Mouse (Mus musculus) brown adipose tissue, adult 24 weeks (tissue): ENCODE data around the gene Trim69. TPM values are rescaled to one million over a fixed set of nuclear protein-coding genes. Genes with fewer than 3 reads are reported as not detected.

ENCODE experiments used
- H3K27ac ChIP-seq: fragments of 200-500 bp; replicated peaks from 2 replicates; pipeline ENCODE4 v1.5.1; 2012; ENCODE audit warnings: low read depth, mild to moderate bottlenecking, low read length
- H3K4me1 ChIP-seq: fragments of 200-500 bp; 2 replicates; pipeline ENCODE4 v1.6.1; 2012; ENCODE audit warnings: low read length, mixed read lengths; ENCODE audit not compliant: control insufficient read depth, insufficient read depth, insufficient read length
- H3K4me3 ChIP-seq: fragments of 200-500 bp; 2 replicates; pipeline ENCODE4 v1.5.1; 2012; ENCODE audit warnings: low read depth, mild to moderate bottlenecking, low read length, moderate library complexity; ENCODE audit not compliant: insufficient read depth
- polyA plus RNA-seq: library from polyadenylated mRNA; stranded (reverse); fragments of >200 nt; gene quantifications from 2 replicates; pipeline ENCODE4 v1.2.4, GENCODE M21; 2012; ENCODE audit not compliant: missing spikeins, insufficient read depth, insufficient read length

Trim69 gene
- polyA plus RNA-seq, 1 experiment = not detected

DNA sequence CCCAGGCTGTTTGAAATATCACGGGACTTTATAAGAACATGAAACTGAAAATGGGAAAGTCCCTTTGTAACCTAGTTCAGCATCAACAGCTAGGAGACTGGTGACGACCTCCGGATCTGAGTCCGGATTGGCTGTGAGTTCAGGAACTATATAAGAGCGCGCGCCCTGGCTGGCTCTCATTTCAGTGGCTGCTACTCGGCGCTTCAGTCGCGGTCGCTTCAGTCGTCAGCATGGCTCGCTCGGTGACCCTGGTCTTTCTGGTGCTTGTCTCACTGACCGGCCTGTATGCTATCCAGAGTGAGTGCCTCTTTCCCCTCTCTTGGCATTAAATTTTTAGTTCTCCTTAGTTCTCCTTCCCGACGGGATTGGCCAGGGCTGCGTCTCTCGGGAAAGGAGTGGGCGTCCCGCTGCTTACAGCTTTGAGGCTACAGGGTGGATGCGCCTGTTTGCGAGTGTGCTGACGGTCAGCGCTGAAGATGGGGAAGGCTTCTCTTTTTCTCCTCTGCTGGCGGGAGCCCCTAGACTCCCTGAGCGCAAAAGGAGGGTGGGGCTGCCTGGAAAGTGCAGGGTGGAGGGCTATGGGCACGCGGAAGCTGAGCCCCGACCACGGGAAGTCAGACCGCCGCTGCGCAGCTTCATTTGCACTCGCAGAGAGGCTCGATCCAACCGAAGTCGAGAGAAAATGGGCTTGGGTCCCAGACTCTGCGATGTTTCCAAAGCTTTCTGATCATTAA, 12.8 kb upstream of the Trim69 start, which contains the start of gene B2m:
B2m (plus strand) TSS at position 179 of the 734 bp plus-strand sequence.
- peak within 1 kb of the TSS; percentile 86 for H3K4me3 ChIP-seq
- peaks cover 11% of the 10 kb centered on the region for H3K4me1 ChIP-seq
- H3K27ac ChIP-seq = peak within 1 kb of the TSS; percentile 96

DNA sequence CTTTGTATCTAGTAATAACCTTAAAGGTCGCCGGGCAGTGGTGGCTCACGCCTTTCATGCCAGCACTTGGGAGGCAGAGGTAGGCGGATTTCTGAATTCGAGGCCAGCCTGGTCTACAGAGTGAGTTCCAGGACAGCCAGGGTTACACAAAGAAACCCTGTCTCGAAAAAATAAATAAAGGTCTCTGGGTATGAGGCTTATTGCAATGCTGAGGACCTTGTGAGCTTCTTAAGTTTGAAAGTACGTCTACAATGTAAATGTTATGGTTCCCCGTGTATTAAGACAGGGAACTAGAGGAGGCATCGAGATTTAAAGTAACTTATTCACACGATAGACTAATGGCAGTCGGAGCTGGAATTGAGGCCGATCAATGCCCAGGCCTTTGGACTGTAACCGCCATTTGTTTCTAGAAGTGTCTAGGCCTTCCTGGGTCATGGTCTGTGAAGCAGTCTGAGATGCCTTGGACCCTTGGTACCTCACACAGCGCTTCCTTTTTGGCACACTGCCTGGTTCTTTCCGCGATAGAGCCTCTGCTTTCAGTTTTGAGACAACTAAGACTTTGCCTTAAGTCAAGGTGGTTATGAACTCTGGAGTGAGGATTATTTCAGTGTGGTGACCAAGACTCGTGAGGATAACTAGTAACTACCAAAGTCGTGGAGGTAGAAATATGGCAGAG, 12.1 kb upstream of the Trim69 start:
- H3K4me3 ChIP-seq = peak overlapping the region; percentile 86
- H3K4me1 ChIP-seq = peaks cover 9% of the 10 kb centered on the region
- peak overlapping the region; percentile 96 for H3K27ac ChIP-seq

DNA sequence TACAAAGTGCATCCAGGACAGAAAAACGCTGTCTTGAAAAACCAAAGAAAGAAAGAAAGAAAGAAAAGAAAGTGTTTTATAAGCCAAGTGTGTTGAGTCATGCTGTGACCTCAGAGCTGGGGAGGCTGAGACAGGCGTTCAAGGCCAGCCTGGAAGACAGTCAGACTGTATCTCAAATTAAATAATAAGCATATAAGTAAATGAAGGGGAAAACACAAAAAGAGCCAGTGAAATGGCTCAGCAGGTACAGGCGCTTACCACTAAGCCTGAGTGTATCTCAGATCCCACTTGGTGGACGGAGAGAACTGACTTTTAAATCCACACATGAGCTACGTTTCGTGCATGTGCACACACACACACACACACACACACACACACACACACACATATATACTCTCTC, 11.2 kb upstream of the Trim69 start:
- H3K4me3 ChIP-seq = peak overlapping the region; percentile 86

DNA sequence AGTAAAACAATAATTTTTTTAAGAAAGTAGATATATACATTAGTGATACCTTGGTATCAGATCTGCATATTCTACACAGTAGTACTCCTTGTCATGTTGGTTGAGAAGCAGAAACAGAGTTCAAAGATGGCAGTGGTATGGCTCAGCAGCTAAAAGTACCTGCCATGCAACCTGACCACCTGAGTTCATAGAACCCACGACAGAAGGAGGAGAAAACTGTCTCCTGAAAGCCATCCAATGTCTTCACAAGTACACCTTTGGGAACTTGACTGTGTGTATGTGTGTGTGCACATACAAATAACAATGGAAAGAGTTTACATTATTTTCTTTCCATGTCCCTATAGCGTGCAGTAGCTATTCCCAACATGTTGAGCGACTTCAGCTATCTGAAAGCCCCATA, 10.8 kb upstream of the Trim69 start:
- Histone ChIP-seq H3K27ac (no peak overlapping the region), H3K4me3 (peak overlapping the region; percentile 86), H3K4me1 (peaks cover 9% of the 10 kb centered on the region)

More for the DNA sequence above, 11.2 kb upstream of the Trim69 start:
- Histone ChIP-seq H3K4me1 (peaks cover 9% of the 10 kb centered on the region), H3K27ac (0 out of 2 replicates have a peak overlapping the region, but pooled peaks have one; percentile 96)

DNA sequence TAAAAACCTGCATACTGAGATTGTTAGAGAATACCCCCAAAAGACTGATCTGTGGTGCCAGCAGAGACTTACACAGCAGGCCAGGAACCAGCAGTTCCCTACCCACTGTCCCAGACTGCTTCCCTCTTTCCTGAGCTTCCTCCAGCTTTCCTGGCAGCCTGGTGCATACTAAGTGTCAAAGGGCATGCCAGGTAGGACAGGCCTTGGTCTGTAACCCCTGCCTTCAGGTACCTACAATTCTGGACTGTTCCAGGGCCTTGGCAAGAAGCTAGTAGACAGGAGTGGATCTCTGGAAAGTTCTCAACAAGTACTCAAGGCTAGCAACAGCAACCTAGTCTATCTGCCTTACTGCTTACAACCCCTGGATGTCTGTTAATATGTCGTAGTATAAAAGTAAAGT, 9.3 kb upstream of the Trim69 start:
- Histone ChIP-seq H3K4me1 (peaks cover 9% of the 10 kb centered on the region), H3K27ac (no peak overlapping the region), H3K4me3 (peak overlapping the region; percentile 86)

DNA sequence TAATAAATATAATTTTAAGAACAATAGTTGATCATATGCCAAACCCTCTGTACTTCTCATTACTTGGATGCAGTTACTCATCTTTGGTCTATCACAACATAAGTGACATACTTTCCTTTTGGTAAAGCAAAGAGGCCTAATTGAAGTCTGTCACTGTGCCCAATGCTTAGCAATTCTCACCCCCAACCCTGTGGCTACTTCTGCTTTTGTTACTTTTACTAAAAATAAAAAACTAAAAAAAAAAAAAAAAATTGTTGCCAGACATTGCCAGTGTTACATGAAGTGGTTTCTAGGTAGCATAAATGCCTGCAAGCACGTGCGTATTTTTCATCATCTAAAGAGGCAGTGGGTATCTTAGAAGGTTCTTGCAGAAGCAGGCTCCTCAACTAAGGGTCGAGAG, 7.7 kb upstream of the Trim69 start:
- H3K4me1 ChIP-seq = peaks cover 6% of the 10 kb centered on the region
- H3K27ac ChIP-seq = no peak overlapping the region

DNA sequence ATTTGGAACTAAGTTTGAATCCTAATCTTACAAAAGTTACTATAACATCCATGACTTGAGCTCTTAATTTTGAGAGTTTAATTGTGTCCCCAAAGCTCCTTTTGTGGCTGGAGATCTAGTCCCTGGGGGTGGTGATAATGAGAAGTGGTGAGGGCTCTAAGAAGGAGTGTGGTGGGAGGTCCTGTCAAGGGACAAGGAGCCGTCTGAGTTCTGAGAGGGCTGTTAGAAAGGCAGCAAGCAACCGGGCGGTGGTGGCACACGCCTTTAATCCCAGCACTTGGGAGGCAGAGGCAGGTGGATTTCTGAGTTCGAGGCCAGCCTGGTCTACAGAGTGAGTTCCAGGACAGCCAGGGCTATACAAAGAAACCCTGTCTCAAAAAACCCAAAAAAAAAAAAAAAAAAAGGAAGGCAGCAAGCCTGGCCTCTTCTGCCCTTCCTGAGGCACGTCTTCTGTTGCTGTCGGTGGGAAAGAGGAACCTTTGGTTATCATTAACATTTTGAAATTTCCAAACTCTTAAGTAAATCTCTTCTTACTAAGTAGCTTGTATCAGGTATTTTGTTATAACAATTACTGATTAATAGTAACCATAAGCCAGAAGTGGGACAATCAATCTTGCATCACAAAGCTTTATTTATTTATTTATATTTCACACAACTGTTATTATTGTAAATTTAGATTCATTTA, 6.7 kb upstream of the Trim69 start:
- no peak overlapping the region for H3K4me3 ChIP-seq
- H3K27ac ChIP-seq = no peak overlapping the region
- H3K4me1 ChIP-seq = peaks cover 6% of the 10 kb centered on the region

More for the DNA sequence above, 7.7 kb upstream of the Trim69 start:
- no peak overlapping the region for H3K4me3 ChIP-seq

DNA sequence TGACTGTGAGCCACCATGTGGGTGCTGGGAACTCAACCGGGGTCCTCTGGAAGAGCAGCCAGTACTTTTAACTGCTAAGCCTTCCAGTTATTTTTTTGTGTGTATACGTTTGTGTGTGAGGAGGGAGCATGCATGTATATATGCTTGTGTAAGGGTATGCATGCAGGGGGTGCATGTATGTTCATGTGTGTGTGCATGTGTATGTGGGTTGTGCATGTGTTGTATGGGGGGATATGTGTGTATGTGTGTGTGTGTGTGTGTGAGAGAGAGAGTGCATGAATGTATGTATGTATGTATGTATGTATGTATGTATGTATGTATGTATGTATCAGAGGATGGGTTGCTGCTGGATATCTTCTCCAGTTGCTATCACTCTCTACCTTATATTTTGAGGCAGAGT, 6.0 kb upstream of the Trim69 start:
- no peak overlapping the region for H3K27ac ChIP-seq
- H3K4me1 ChIP-seq = peaks cover 6% of the 10 kb centered on the region
- H3K4me3 ChIP-seq = no peak overlapping the region

DNA sequence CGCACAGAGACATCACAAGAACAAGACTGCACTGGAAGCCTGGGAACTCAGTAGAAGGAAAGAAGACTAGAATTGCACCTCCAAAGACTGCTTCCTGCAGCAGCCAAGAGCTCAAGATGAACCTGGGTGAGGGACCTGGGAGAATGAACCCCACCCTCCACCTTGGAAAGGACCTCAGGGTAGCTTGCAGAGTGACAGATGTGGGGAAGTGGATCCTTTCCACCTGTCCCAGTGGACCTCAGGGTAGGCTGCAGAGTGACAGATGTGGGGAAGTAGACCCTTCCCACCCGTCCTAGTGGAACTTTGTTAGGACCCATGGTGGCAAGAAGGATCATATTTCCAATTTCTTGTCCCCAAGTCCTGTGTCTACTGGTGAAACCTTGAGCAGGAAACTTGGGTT, 5.2 kb upstream of the Trim69 start:
- Histone ChIP-seq H3K4me3 (no peak overlapping the region), H3K4me1 (peaks cover 6% of the 10 kb centered on the region), H3K27ac (no peak overlapping the region)

DNA sequence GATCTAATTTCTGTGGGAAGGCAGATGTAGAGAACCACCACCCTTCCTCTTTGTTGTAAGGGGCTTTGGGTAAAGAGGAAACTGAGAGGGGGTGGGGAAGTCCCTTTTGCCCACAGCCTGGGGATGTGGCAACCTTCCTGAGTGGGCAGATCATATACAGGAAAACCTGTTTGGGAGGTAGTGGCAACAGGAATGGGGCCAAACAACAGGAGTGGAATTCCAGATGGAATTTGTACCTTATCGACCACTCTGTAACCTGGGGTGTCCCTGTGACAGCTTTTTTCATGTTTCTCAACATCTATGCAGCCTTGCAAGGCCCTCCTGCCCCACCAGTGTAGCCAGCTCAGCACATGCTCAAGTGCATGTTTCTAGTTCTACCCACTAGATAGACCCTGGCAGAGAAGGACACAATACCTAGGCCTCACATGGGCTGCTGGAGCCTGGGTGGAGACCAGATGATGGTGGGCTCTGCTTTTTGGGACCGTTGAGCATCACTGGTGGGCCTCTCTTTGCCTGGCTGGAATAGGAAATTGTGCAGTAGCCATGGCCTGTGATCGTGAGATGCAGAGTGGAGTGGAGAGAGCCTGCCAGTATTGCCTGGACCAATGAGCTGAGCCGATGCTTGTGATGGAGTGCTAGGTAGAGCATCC, 4.3 kb upstream of the Trim69 start:
- Histone ChIP-seq H3K4me3 (no peak overlapping the region), H3K27ac (no peak overlapping the region), H3K4me1 (peaks cover 4% of the 10 kb centered on the region)

DNA sequence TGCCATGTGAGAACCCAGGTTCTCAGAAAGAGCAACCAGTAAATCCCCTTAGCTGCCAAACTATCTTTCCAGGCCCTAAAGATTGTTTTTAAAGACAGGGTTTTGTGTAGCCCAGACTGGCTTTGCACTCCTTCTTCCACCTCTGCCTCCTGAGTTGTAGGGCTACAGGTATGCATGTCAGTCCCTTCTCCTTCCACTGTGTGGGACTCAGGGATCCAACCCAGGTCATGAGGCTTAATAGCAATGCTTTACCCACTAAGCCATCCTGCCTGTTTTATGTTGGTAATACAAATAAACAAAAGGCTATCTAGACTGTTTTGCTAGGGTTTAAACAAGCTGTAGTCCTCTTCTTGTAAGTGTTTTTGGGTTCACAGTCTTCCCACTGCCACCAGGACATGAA, 2.9 kb upstream of the Trim69 start:
- Histone ChIP-seq H3K27ac (no peak overlapping the region), H3K4me3 (no peak overlapping the region), H3K4me1 (no peaks in the 10 kb centered on the region)

DNA sequence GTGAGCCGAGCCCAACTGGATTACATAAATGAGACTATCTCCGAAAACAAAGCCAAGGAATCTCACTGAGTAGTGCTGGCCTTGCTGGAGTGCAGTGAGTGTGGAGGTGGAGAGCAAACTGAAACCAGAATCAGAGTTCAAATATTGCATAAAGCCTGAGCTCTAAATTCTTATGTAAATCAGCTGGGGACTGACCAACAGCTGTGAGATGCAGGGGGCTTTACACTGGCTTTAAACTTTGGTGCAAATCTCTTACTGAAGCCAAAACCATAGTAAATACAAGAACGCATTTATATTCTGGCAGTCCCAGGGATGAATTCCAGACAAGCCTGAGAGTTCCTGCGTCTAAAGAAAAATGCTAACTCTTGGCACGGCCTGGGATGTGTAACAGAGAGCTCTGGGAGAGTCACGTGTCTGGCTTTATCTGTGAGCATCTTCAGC, 2.1 kb upstream of the Trim69 start:
- Histone ChIP-seq H3K4me1 (no peaks in the 10 kb centered on the region), H3K4me3 (no peak overlapping the region), H3K27ac (no peak overlapping the region; the same call in 1 of the 2 replicates)

DNA sequence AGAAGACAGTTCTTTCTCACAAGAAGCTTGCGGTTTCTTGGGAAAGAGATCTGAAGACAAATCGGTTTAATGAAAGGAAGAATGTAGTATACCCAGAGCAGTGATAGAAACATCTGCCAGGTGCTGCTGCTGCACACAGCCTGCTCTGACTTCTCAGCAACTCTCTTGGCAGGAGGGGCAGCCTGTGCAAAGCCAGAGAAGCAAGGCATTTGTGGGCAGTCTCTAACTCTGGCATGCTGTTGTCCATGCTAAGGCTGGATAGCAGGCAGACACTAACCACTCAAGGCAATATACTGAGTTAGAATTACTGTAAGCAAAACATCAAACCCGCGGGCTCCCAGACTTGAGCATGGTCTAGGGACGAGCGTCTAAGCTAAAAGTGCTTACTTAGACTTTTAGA, 833 bp upstream of the Trim69 start:
- Histone ChIP-seq H3K27ac (no peak overlapping the region), H3K4me3 (no peak overlapping the region), H3K4me1 (no peaks in the 10 kb centered on the region; the same call in none of the 2 replicates)

DNA sequence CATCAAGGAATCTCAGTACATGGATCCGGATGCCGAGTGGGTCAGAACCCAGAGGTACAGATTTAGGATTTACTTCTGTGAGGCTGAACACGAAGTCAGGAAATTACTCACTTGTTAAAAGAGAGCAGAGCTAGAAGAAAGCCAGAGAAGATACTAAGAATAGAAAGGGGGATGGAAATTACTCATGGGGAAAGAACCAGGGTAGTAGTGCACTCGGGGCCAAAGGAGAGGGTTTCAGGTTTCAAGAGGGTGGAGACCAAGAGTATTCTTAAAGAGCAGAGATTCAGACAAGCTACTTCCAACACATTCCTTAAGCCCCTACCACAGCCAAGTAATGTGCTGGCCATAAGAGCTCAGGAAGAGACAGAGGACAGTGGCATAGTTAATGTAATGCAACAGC, 1.0 kb downstream of the Trim69 start:
- Histone ChIP-seq H3K4me1 (no peaks in the 10 kb centered on the region; the same call in none of the 2 replicates), H3K4me3 (no peak overlapping the region), H3K27ac (no peak overlapping the region)

DNA sequence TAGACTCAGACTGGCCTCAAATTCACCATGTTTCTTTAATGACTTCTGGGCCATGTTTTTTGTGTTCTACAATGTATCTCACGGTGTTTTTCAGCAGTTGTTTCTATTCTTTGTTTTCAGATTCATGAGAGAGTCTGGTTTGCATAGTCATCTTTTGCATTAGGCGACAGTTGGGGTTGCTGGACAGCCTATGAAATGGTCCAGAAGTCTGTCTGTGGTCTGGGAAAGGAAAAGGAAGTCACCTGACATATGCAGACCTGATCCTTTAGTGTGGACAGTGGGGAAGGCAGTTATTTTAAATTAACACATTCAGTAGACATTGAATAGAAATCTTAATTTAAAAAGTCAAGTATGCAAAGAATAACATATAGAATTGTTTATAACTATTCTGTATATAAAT, 2.0 kb downstream of the Trim69 start:
- H3K4me3 ChIP-seq = no peak overlapping the region
- H3K4me1 ChIP-seq = no peaks in the 10 kb centered on the region; the same call in none of the 2 replicates
- H3K27ac ChIP-seq = no peak overlapping the region
